Mouse (Mus musculus) forebrain, embryonic 12.5 days (tissue): ENCODE results near the gene Ezh2. TPM values are rescaled to one million over a fixed set of nuclear protein-coding genes. Genes with fewer than 3 reads are reported as not detected.
"Not testable (repeated sequence)": the region's sequence is repeated elsewhere in the genome, so short reads cannot be mapped to it uniquely, and the experiment has no call there.

Source experiments
- ATAC-seq: fragments of 200-750 bp; cut with Nextera tagmentation; 2 replicates; pipeline ENCODE4 v1.8.0; 2017; ENCODE audit warnings: moderate TSS enrichment; ENCODE audit not compliant: low FRiP score
- H3K27ac ChIP-seq: fragments of 300-500 bp; sonication (generic); 2 replicates; pipeline ENCODE4 v1.5.1; 2016; ENCODE audit warnings: mild to moderate bottlenecking
- H3K27me3 ChIP-seq: fragments of 300-500 bp; sonication (generic); 2 replicates; pipeline ENCODE4 v1.6.1; 2016; ENCODE audit warnings: mild to moderate bottlenecking
- H3K36me3 ChIP-seq: fragments of 300-500 bp; sonication (generic); replicated peaks from 2 replicates; pipeline ENCODE4 v1.6.1; 2016; ENCODE audit warnings: mild to moderate bottlenecking
- H3K4me1 ChIP-seq: fragments of 300-500 bp; sonication (generic); 2 replicates; pipeline ENCODE4 v1.6.1; 2016
- H3K4me2 ChIP-seq: fragments of 300-500 bp; sonication (generic); 2 replicates; pipeline ENCODE4 v1.6.1; 2016; ENCODE audit warnings: mild to moderate bottlenecking, moderate library complexity
- H3K4me3 ChIP-seq: fragments of 300-500 bp; sonication (generic); replicated peaks from 2 replicates; pipeline ENCODE4 v1.5.1; 2016; ENCODE audit warnings: mild to moderate bottlenecking
- H3K9ac ChIP-seq: fragments of 300-500 bp; sonication (generic); 2 replicates; pipeline ENCODE4 v1.6.1; 2016; ENCODE audit warnings: mild to moderate bottlenecking
- H3K9me3 ChIP-seq: fragments of 300-500 bp; sonication (generic); 2 replicates; pipeline ENCODE4 v1.6.1; 2016
- WGBS: fragments of 180-500 bp; shearing (Covaris S2); methylation state at CpG from one replicate; pipeline ENCODE4 v1.1.7; 2016; 5-methylcytosine and 5-hydroxymethylcytosine counted together
- polyA plus RNA-seq: library from polyadenylated mRNA; unstranded; fragments of >200 nt; fragmentation: Nextera tagmentation; extraction: Ambion mirVana; gene quantifications from 2 replicates; pipeline ENCODE4 v1.2.1, GENCODE M21; 2016

Ezh2 gene
- polyA plus RNA-seq, 1 experiment from 2014 or later: 259 TPM

DNA sequence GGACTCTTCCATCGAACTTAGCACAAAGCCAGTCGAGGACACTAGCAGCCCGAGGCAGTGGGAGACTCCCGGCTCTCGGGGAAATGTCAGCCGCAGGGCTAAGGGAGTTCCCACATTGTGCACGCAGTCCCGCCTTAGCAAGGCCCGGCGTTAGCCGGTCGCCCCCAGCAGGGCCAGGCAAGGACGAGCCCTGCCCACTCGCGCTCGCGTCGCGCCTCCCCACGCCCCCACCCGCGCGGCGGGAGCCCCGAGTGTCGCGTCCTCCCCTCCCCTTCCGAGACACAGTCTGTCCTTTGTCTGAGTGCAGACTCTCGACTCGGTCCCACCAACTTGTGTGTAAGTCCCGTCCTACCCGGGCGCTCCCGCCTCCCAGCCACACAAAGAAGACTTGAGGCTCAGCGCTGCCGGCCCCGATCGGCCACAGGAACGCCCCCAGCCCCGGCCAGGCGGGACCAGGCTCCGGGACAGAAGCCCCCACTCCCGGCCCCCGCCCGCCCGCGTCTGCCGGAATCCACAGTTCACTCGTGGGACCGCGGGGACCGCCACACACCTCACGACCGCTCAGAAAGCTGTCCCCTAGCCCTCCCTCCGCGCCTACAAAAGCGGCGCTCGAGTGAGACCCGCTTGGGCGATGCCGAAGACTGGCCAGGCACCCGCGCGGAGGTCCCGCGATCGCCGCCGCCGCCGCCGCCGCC, 853 bp downstream of the Ezh2 start:
- Histone ChIP-seq H3K36me3 (no peaks in the 10 kb centered on the region), H3K9ac (peak overlapping the region; percentile 99), H3K27me3 (no peaks in the 10 kb centered on the region), H3K4me2 (peak overlapping the region; percentile 68), H3K4me1 (peaks cover 24% of the 10 kb centered on the region), H3K27ac (peak overlapping the region; percentile 99), H3K9me3 (no peaks in the 10 kb centered on the region), H3K4me3 (peak overlapping the region; percentile 97)
- ATAC-seq: peak; percentile 74
- WGBS: under 1% methylated on average over 70 of the region's 74 CpGs

DNA sequence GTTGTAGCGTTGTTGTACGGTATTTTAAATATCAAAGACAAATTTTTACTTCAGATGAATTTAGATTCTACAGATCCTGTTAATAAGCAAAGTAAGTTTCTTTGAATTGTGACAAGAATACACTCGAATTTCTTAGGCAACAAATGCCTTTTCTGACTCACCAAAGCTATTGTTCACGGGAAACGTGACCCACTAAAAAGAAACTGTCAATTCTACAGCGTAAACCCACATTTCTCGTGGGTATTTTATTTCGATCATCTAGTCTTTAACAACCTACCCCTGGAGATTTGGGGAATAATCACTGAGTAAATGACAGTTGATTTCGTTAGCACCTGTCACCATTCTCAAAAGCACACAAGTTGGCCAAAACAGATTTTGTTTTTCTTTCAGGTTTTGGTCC, 1.6 kb downstream of the Ezh2 start:
- Histone ChIP-seq H3K4me1 (peaks cover 31% of the 10 kb centered on the region), H3K27ac (peak overlapping the region; percentile 99), H3K4me2 (peak overlapping the region; percentile 68), H3K4me3 (peak overlapping the region; percentile 97), H3K36me3 (no peaks in the 10 kb centered on the region), H3K9ac (peak overlapping the region; percentile 99), H3K27me3 (no peaks in the 10 kb centered on the region), H3K9me3 (no peaks in the 10 kb centered on the region)
- 13% methylated on average over 9 of the region's 9 CpGs for WGBS
- ATAC-seq: no peak

DNA sequence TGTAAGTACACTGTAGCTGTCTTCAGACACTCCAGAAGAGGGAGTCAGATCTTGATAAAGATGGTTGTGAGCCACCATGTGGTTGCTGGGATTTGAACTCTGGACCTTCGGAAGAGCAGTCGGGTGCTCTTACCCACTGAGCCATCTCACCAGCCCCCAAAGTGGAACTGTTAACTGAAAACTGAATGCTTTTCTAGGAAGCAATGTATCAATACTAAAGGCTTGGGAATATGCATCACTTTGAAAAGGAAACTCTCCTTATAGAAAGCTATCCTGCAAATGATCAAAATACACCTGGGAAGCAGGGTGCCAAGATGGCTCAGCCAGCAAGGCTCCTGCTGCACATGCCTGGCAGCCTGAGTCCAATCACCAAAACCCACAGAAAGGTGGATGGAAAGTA, 7.8 kb downstream of the Ezh2 start:
- H3K4me2 ChIP-seq, H3K9me3 ChIP-seq, H3K27ac ChIP-seq, H3K36me3 ChIP-seq, ATAC-seq, H3K27me3 ChIP-seq, H3K4me3 ChIP-seq, H3K9ac ChIP-seq: not testable (repeated sequence)
- H3K4me1 ChIP-seq: peaks cover 22% of the 10 kb centered on the region
- 94% methylated on average over 2 of the region's 2 CpGs for WGBS

DNA sequence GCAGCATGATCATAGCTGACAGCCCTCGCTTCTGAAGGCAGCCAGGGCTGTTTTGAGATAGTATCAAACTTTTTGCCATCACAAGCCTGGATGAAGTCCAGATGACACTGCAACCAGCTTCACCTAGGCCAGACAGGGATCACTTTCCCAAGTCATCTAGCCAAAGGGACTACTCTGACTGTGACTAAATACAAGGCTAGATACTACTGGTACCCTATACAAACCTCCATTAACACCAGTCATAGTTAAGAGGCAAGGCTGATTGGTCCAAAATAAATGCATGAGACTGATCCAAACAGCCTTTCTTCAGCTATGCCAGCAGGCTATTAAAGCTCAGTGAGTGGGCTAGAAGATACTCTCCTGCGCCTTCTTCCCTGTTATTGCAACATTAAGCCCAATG, 22.3 kb downstream of the Ezh2 start:
- Histone ChIP-seq H3K4me2 (no peak overlapping the region), H3K9ac (no peak overlapping the region), H3K36me3 (peaks cover 55% of the 10 kb centered on the region), H3K27me3 (no peaks in the 10 kb centered on the region), H3K4me1 (no peaks in the 10 kb centered on the region), H3K27ac (no peak overlapping the region), H3K4me3 (no peak overlapping the region), H3K9me3 (no peaks in the 10 kb centered on the region)
- no peak for ATAC-seq
- WGBS: 94% methylated on average over 2 of the region's 2 CpGs

DNA sequence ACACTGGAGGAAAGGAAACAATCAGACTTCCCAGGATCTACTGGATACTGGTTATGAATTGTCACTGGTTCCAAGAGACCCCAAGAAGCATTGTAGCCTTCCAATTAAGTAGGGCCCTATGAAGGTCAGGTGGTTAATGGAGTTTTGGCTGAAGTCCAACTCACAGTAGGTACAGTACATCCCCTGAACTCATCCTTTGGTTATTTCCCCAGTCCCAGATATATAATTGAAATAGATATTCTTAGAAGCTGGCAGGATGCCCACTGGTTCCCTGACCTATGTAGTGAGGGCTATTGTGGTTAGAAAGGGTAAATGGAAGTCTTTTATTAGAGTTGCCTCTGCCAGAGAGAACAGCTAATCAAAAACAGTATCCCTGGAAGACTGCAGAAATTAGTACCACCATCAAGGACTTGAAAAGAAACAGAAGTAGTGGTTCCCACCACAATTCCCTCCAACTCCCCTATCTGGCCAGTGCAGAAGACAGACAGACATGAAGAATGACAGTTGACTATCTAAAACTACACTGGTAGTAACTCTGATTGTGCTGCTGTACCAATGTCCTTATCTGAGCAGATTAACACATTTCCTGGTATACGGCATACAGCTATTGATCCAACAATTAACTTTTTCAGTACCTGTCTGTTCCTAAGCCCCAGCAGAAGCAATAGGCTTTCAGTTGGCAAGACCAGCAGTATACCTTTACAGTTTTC, 29.7 kb downstream of the Ezh2 start:
- WGBS: 94% methylated on average over 1 of the region's 1 CpGs
- no peak overlapping the region for H3K4me3 ChIP-seq
- H3K4me1 ChIP-seq: no peaks in the 10 kb centered on the region
- no peaks in the 10 kb centered on the region for H3K9me3 ChIP-seq
- no peak overlapping the region for H3K9ac ChIP-seq
- H3K4me2 ChIP-seq: no peak overlapping the region
- H3K36me3 ChIP-seq: peaks cover 82% of the 10 kb centered on the region
- no peak overlapping the region for H3K27ac ChIP-seq
- ATAC-seq: no peak
- H3K27me3 ChIP-seq: no peaks in the 10 kb centered on the region

DNA sequence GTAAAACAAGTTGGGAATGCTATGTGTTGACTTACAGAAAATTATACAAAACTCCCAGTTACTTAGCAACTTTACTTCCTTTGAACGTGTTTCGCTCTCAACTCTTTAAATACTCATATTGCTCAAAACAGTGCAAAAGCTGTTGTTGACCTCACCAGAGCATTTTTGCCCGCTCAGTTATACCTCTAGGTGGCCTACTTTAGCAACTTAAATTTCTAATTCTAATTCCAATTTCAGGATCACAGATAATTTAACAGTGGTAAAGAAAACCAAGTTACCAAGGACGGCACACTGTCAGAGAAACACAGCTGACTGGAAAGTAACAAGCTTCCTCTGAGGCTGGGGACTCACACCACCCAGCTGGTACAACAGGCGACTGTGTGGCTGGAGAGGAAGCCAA, 33.7 kb downstream of the Ezh2 start:
- ATAC-seq: no peak
- H3K9me3 ChIP-seq: no peaks in the 10 kb centered on the region
- peaks cover 75% of the 10 kb centered on the region for H3K36me3 ChIP-seq
- H3K4me2 ChIP-seq: no peak overlapping the region
- no peak overlapping the region for H3K9ac ChIP-seq
- WGBS: 90% methylated on average over 5 of the region's 5 CpGs
- no peaks in the 10 kb centered on the region for H3K27me3 ChIP-seq
- H3K4me3 ChIP-seq: no peak overlapping the region
- no peaks in the 10 kb centered on the region for H3K4me1 ChIP-seq
- no peak overlapping the region for H3K27ac ChIP-seq

DNA sequence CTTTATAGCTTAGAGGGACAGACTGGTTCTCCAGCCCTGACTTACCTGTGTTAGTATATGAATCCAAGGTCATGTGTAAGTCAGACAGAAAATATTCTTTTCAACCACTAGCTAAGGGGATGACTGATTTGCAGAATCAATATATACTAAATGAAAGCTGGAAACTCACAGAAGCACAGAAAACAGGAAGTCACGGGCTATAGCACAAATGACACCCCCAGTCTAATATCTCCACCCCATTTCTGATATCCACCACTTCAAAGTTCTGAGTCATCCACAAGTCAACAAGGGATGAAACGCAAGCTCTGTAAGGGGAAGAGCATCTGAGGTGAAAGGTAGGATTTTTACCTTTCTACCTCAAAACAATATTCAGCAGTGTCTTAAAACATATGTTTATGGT, 34.3 kb downstream of the Ezh2 start:
- H3K9me3 ChIP-seq: no peaks in the 10 kb centered on the region
- ATAC-seq: no peak
- no peak overlapping the region for H3K27ac ChIP-seq
- H3K9ac ChIP-seq: no peak overlapping the region
- no peaks in the 10 kb centered on the region for H3K27me3 ChIP-seq
- no peak overlapping the region for H3K4me2 ChIP-seq
- WGBS: 94% methylated on average over 2 of the region's 2 CpGs
- H3K36me3 ChIP-seq: peaks cover 75% of the 10 kb centered on the region
- H3K4me3 ChIP-seq: no peak overlapping the region
- H3K4me1 ChIP-seq: no peaks in the 10 kb centered on the region

DNA sequence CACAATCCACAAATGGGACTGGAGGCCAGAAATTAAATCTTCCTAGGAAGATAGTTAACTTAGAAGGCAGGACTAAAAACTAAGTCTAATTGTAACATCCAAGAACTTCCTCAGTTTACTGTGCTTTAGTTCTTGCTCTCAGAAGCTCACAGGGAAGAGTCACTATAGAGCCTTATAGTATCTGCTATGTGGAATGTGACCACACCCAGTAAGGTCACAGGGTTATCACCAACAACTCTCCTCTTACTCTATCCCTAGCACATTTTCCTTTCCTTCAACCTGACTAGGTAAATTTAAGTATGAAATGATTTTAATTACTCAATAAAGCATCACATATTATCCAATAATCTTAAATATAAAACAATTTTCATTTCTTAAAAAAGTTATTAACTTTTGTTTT, 34.7 kb downstream of the Ezh2 start:
- no peak for ATAC-seq

DNA sequence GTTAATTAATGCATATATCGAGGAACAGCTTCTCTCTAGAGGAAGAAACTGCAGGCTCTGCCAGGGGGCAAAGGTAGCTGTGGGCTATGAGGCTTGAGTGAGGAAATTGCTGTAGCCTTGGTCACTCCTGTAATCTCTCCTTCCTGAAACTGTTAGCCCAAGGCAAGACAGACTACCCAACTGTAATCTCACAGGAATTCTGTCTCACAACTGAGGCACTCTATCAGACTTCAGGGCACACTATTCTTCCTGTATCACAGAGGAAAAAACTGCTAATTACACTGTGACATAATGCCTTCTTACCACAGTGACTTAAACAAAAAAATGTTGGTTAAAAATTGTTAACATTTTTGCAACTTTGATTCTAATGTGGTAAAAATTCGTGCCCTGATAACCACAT, 35.9 kb downstream of the Ezh2 start:
- H3K4me2 ChIP-seq: no peak overlapping the region
- no peak overlapping the region for H3K27ac ChIP-seq
- peaks cover 76% of the 10 kb centered on the region for H3K36me3 ChIP-seq
- ATAC-seq: no peak
- WGBS: 96% methylated on average over 2 of the region's 2 CpGs
- no peaks in the 10 kb centered on the region for H3K27me3 ChIP-seq
- no peak overlapping the region for H3K4me3 ChIP-seq
- no peaks in the 10 kb centered on the region for H3K4me1 ChIP-seq
- no peaks in the 10 kb centered on the region for H3K9me3 ChIP-seq
- no peak overlapping the region for H3K9ac ChIP-seq

More for the DNA sequence above, 34.7 kb downstream of the Ezh2 start:
- Histone ChIP-seq H3K27ac (no peak overlapping the region), H3K4me3 (no peak overlapping the region), H3K36me3 (peaks cover 75% of the 10 kb centered on the region), H3K9ac (no peak overlapping the region), H3K27me3 (no peaks in the 10 kb centered on the region), H3K4me2 (no peak overlapping the region), H3K9me3 (no peaks in the 10 kb centered on the region), H3K4me1 (no peaks in the 10 kb centered on the region)

DNA sequence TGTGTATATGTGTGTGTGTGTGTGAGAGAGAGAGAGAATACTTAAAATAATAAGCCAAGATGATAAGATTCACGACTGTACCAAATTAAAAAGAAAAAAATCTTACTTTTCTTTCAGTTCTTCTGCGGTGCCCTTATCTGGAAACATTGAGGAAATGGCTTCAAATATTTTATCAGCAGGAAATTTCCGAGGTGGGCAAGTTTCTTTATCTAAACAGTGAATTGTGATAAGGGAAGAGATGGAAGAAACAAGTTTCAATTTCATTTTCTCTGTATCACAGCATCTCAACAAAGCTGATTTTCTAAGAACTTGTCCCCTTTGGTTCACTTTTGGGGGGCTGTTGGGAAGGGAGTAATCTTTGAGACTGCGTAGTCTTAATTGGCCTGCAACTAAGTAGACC, 42.9 kb downstream of the Ezh2 start:
- no peak for ATAC-seq
- Histone ChIP-seq H3K36me3 (peaks cover 86% of the 10 kb centered on the region), H3K9ac (no peak overlapping the region), H3K27me3 (no peaks in the 10 kb centered on the region), H3K27ac (no peak overlapping the region), H3K4me2 (no peak overlapping the region), H3K9me3 (no peaks in the 10 kb centered on the region), H3K4me1 (no peaks in the 10 kb centered on the region), H3K4me3 (no peak overlapping the region)
- WGBS: 94% methylated on average over 4 of the region's 4 CpGs

DNA sequence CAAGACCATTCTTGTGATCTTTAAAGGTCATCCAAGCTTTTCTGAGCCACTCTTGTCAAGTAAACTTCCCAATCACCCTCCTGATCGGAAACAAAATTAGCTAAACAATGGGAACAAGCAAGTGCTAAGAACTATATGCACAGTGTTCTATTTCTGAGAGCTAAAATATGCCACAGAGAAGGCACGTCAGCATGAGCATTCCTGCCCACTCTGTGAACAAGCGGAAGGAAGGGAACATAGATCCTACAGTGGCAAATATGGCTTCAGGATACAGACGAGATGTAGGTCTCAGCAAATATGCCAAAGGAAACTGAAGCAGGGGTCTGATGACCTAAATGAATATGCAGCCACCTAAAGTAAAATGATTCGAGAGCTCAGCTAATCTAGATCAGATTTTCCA, 59.8 kb downstream of the Ezh2 start:
- no peak for ATAC-seq
- 94% methylated on average over 5 of the region's 5 CpGs for WGBS
- peaks cover 65% of the 10 kb centered on the region for H3K36me3 ChIP-seq

DNA sequence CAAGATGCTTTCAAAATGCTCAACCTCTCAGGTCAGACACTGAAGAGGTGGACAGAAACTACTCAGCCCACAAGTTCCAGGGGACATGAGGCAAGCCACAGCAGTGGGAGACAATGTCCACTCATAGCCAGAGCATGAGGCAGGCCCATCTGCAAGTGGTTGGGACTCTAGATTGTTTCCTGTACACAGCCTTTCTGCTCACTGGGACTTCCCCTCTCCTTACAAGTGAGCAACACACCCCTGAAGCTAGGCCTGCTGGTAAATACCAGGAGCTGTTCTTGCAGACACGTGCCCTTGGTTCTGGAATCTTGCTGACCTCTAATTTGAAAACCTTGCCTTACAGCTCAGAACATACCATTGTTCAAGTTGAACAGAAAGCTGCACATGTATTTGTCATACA, 62.6 kb downstream of the Ezh2 start:
- no peak overlapping the region for H3K9ac ChIP-seq
- H3K4me1 ChIP-seq: no peaks in the 10 kb centered on the region
- H3K27ac ChIP-seq: no peak overlapping the region
- peaks cover 84% of the 10 kb centered on the region for H3K36me3 ChIP-seq
- H3K9me3 ChIP-seq: no peaks in the 10 kb centered on the region
- H3K4me2 ChIP-seq: no peak overlapping the region
- no peak for ATAC-seq
- WGBS: 77% methylated on average over 1 of the region's 1 CpGs
- no peaks in the 10 kb centered on the region for H3K27me3 ChIP-seq
- H3K4me3 ChIP-seq: no peak overlapping the region

More for the DNA sequence above, 59.8 kb downstream of the Ezh2 start:
- Histone ChIP-seq H3K4me1 (no peaks in the 10 kb centered on the region), H3K9me3 (no peaks in the 10 kb centered on the region), H3K4me2 (no peak overlapping the region), H3K27me3 (no peaks in the 10 kb centered on the region), H3K9ac (no peak overlapping the region), H3K4me3 (no peak overlapping the region), H3K27ac (no peak overlapping the region)

DNA sequence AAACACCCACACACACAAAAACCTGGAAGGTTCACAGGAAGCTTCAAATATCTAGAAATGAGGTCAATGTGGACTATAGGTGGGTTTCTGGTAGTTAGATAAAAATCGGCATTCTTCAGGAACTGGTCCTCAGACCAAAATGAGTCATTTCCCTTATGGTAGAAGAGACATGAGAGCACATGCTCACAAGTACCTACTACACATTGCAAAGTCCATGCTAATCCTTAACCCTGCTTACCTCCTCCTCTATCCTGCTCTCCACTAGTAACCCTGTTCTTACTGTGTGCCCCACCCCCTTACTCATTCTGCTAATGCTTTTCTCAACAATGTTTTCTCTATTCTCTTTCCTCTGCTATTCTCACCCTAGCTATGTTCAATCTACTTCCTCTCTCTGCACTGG, 67.5 kb downstream of the Ezh2 start:
- Histone ChIP-seq H3K36me3 (peaks cover 90% of the 10 kb centered on the region), H3K4me3 (no peak overlapping the region), H3K9me3 (no peaks in the 10 kb centered on the region), H3K27ac (no peak overlapping the region), H3K27me3 (no peaks in the 10 kb centered on the region), H3K4me1 (no peaks in the 10 kb centered on the region), H3K4me2 (no peak overlapping the region), H3K9ac (no peak overlapping the region)
- ATAC-seq: no peak
- 82% methylated on average over 1 of the region's 1 CpGs for WGBS
